Mouse (Mus musculus) right cerebral cortex, adult 18-20 months (tissue): ENCODE data around the gene Top3a.

Experiments used
- DNase-seq: peaks from one replicate; pipeline ENCODE4 v3.0.0; 2022; ENCODE audit warnings: mixed read lengths

Gene Top3a

GRCm38 (mm10) chr11:60709481-60710465, 67.4 kb downstream of the Top3a start:
- peak; percentile 1 for DNase-seq

- peak; percentile 1 for DNase-seq
Measured at GRCm38 (mm10) chr11:60708631-60709030, 68.5 kb downstream of the Top3a start.

- DNase-seq, result peak; percentile 52
Measured at GRCm38 (mm10) chr11:60707672-60708071, 69.5 kb downstream of the Top3a start.

- peak; percentile 28 for DNase-seq
Measured at GRCm38 (mm10) chr11:60706696-60707480, 70.3 kb downstream of the Top3a start.

- peak; percentile 0 for DNase-seq
Measured at GRCm38 (mm10) chr11:60706076-60706475, 71.1 kb downstream of the Top3a start.

GRCm38 (mm10) chr11:60705255-60705654, 71.9 kb downstream of the Top3a start:
- no peak for DNase-seq

- DNase-seq, result peak; percentile 1
Measured at GRCm38 (mm10) chr11:60704023-60704880, 72.9 kb downstream of the Top3a start.

- peak; percentile 70 for DNase-seq
Measured at GRCm38 (mm10) chr11:60703131-60703530, 74.0 kb downstream of the Top3a start.

GRCm38 (mm10) chr11:60701611-60702010, 75.6 kb downstream of the Top3a start:
- no peak for DNase-seq

- DNase-seq, result no peak
Measured at GRCm38 (mm10) chr11:60700320-60701185, 76.6 kb downstream of the Top3a start.

- DNase-seq, result peak; percentile 90
Measured at GRCm38 (mm10) chr11:60699524-60700075, 77.6 kb downstream of the Top3a start, which contains the start of gene Llgl1. TSS of gene Llgl1 (plus strand) at chr11:60699723.

GRCm38 (mm10) chr11:60698806-60699523, 78.2 kb downstream of the Top3a start:
- DNase-seq, result no peak

- DNase-seq, result no peak
Measured at GRCm38 (mm10) chr11:60697561-60697960, 79.6 kb downstream of the Top3a start.

- no peak for DNase-seq
Measured at GRCm38 (mm10) chr11:60696165-60696564, 81.0 kb downstream of the Top3a start.
